Mouse (Mus musculus) megakaryocyte, adult 5-6 weeks (primary cell): ENCODE results near the gene Mcub. TPM values are rescaled to one million over a fixed set of nuclear protein-coding genes. Genes with fewer than 3 reads are reported as not detected.

ENCODE experiments used
- ATAC-seq: 2 replicates; pipeline ENCODE4 v1.8.0; 2016; ENCODE audit warnings: mild to moderate bottlenecking, inconsistent platforms; ENCODE audit not compliant: poor library complexity, severe bottlenecking
- total RNA-seq, 2 experiments: library from RNA; stranded (forward) in 1 of 2; stranded (reverse) in 1 of 2; fragments of 153-499, 151-499 nt in 1 of 2; fragments of 221-1000, 200-1000 nt in 1 of 2; gene quantifications; 2 replicates each; pipeline versions ENCODE4 v1.2.3 to v1.2.4; 2015 to 2017

Mcub gene
- total RNA-seq (2015) = 102 and 117 TPM in 2 replicates
- 155 and 162 TPM in 2 replicates for total RNA-seq (2017)

DNA sequence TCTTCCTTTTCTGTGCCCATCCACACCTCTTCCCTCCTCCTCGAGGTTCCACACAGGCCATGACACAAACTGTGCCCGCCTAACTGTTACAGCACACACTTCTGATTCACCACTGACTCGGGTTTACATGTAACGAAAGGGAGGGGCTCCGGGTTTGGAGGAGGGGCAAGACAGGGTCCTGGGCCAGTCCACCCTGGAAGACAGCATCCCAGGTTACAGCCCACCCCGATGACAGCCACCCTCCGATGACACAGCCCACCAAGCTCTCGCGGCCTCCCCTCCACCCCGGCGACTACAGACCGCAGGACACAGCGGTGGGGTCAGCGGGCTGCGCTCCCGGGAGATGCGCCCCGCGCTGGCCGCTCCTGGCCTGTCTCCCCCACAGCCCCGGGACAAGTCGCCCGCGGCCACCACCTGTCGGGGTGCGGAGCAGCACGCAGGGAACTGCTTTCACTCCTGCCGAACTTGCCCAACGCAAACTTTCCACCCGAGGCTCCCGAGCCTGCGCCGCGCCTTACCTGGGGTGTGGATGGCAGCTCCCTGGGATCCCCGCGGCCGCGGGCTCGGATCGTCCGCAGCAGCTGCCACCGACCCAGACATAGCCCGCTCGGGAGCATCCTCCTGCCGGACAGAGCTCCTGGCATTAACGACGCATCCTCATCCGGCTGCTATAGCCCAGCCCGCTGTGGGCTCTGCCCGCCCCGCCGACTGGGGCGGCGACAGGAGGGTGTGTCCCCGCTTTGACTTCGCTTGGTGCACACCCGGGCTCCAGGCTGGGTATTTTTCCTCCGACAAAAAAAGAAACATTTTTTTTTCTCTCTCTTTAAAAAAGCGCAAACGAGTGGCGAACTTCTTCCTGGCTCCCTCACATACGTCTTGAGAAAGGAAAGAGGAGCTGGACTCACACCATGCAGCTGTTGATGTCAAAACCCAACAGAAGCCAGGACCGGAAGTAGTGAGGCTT is at the start of gene Mcub:
Gene Mcub (minus strand): TSS at position 775 of the 964 bp plus-strand sequence.
- peak; percentile 85 for ATAC-seq

DNA sequence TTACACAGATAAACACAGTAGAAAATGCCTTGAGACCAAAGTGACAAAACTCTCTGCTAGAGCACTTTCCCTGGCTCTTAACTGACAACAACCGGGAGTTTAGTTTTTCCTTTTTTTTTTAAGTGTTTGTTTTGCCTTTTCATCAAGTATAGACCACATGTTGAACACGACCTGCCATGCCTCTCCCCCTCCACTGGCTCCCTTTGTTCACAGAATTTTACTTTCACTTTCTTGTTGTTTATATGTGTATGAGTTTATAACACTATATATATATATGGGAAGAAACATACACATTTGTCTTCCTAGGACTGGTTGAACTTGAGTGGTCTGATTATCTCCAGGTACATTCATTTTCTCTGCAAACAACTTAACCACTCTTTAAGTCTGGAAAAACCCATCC is 42.9 kb upstream of the Mcub start:
- no peak for ATAC-seq

DNA sequence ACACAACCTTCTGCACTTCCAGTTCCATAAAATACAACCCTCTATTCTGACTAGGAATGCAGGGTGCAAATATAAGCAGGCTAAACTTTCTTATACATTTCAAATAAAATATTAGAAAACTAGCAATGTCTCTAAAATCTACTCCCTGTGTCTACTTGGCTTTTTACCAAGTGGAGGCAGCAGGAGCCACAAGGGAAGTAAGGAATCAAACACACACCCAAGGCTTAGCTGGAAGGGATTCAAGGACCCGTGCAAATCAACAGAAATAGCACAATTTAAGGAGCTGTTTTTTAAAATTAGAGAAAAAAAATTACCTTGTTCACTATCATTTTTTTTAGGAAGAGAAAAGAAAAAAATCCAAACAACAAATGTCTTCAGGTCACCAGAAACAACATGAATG is 41.2 kb upstream of the Mcub start:
- ATAC-seq = no peak

DNA sequence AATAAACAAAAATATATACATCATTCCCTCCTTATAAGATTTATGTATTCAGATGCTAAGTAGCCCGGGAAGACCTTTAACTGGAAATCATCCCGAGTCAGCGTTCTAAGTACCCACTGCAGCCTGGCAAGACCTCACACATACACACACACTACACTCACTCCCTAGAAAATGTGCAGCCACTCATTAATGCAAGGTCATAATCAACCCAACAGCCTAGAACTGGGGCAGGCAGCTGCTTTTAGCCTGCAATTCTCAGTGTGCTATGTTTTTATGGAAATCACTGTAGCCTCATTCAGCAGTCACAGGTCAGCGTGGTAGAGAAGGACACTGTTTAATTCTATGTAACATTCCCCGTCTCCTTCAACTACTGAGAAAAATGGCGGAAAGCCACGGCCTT is 36.1 kb upstream of the Mcub start:
- no peak for ATAC-seq

DNA sequence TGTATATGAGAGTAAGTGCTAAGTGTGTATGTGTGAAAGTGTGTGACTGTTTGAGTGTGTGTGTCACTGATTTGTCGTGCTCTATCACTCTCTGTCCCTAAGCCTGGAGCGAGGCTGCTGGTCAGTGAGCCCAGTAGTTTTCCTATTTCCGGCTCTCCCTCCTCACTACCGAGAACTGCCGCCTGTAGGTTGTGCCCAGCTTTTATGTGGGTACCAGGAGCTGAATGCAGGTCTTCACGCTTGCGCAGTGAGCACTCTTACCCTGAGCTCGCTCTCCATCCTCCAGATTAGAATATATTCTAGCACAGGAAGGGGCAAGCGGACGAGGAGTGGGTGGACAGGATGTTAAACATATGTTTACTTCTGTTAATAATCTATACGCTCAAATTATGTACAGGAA is 30.9 kb upstream of the Mcub start:
- no peak for ATAC-seq

DNA sequence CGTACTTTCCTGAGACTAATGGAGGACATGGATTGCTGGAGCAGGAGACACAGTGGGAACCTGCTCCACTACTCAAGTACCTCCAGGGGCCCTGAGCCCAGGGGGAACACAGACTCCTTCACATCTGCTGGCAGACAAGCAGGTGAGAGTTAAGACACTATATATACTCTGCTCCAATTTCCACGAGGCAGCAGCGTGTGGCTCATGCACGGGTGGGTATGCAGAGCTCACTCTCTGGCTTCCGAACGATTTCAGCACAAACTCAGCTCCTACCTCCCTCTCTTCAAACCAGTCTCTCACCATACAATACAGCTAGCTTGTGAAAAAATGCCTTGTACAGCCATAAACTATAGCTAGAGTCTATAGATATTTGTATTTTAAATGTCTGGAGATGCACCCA is 28.5 kb upstream of the Mcub start:
- ATAC-seq = no peak

DNA sequence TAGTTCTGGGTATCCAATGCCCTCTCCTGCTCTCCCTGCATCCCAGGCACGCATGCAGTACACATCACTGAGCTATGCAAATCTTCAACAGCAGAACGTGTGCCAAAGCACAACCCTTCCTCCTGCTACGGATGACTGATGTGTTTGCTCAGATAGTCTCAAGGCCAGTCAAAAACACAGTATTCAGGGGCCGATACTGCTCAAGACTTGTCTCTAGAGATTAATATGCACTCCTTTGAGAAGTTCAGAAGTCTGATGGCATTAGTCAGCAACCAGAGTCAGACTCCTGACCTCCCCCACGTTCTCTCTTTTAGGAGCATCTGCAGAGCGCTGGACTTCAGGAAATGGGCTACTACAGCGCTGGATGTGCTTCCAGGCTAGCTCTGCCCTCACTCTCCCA is 28.0 kb upstream of the Mcub start:
- no peak for ATAC-seq

DNA sequence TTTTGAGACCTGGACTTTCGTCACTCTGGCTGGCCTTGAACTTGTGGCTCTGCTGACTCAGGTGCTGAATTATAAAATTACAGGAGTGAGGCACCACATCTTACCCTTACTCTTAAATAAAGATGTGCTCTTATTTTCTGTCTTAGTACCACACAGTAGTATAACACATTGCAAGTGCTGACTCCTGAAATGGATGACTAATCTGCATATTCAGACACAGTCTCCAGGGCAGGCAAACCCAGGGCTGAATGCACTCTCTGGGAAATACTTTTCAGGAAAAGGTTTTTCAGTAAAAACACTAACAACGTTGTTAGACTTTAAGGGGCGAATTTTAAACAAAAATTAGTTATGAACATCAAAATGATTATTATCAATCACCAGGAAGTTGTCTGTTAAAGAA is 27.3 kb upstream of the Mcub start:
- no peak for ATAC-seq

DNA sequence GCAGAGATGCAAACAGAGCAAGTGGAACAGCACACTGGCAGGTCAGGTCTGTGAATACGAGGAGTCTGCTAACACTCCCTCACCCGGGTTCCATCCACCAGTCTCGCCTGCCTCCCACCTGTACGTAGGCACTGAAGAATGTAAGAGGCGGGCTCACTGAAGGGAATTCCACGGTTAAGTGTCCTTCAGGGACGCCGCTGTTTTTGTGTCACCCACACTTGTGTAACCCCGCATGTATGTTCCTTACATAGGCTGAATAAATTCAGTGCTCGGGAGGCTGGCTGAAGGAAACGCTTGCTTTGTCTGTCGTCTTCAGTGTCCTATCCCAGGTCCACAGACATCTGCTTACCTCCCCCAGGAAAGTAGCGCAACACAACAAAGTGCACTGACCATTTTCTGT is 17.3 kb upstream of the Mcub start:
- ATAC-seq = no peak

DNA sequence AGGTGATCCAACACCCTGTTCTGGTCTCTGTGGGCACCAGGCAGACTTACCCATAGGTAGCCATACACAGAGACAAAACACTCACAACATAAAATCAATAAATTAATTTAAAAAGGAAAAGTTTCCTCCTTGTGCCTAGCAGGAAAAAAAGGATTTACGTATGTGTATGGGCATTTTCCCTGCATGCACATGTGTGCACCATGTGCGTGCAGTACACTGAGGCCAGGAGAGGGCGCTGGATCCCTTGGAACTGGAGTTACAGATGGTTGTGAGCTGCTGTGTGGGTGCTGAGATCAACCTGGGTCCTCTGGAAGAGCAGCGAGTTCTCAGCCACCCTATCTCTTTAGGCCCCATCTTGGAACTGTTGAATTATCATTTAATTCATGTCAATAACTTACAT is 15.3 kb upstream of the Mcub start:
- ATAC-seq = no peak

DNA sequence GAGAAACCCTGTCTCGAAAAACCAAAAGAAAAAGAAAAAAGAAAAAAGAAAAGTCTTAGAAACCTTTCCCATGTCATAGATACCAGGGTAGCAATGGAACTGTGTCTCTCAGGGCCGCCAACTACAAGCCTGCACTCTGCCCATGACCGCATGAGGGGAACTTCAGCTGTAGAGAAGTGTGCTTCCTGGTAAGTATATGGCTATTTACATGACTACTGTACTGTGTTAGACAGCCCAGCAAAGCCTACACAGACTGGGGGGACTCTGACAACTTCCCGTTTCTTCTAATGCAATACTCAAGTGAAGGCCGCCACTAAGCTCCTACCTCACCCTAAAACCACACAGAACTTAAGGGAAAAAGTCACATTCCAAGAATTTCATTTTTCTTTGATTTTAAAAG is 14.8 kb upstream of the Mcub start:
- ATAC-seq = peak; percentile 80

DNA sequence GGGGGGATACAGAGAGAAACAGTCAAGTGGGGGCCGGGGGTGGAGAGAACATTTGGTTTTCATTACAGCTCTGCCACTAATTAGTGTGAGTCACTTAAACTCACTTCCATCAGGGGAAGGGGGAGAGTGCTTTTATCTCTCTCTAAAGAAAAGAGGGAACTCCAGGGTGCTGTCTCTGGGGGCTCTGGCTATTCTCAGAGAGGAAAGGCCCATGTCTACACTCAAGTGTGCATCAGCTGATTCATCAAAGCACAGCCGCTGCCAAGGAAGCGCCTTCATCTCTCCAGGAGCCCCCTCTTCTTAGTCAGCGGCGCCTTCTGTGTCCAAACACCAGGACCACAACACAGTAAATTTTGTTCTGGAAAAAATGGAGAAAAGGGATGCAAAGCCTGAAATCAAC is 12.3 kb upstream of the Mcub start:
- ATAC-seq = no peak

DNA sequence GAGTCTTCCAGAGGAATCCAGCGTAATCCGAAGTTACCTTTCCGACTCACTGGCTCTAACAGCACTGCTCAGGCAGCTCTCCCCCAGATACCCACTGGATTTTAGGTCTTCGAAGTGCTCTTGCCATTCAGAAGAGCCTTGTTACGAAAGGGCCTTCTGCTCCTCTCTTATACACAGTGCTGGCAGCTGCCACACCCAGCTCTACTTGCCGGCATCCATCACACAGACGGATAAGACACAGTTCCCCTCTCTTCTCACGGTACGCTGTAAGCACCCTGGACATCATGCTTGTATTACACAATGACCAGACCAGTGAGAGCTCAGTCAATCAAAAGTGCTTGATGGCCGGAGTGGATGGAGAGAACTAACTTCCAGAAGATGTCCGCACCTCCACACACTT is 11.8 kb upstream of the Mcub start:
- ATAC-seq = no peak

DNA sequence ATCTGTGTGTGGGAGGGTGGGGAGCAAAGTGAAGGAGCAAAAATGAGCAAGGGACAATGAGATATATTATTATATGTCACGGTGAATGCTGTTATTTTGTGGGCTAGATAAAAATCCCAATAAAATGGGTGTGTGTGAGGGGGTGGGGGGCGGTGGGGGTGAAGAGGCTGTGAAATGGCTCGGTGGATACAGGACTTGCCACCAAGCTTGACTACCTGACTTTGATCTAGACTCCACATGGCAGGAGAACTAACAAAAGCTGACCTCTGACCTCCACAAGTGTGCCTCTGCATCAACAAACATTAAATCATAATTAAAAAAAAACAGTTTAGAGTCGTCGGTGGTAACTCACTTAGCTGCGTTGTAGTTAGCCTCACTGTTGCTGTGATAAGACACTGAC is 9.5 kb upstream of the Mcub start:
- ATAC-seq = no peak

DNA sequence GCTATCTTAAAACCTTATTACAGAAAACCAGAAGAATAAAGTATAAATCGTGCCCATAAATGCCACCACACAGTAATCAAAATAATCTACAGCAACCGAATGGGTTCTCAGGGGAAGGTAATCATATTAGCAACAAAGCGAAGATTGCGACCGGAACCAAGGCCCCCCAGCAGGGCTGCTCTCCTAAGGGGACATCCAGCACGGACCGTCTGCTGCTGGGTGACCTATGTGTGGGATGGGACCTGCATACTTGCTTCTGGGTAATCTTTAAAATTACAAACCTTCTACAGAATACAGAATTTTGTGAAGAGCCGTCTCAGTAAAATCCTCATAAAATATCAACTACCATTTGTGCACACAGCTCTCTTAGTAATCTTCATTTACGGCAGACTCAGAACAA is 8.7 kb upstream of the Mcub start:
- ATAC-seq = no peak

DNA sequence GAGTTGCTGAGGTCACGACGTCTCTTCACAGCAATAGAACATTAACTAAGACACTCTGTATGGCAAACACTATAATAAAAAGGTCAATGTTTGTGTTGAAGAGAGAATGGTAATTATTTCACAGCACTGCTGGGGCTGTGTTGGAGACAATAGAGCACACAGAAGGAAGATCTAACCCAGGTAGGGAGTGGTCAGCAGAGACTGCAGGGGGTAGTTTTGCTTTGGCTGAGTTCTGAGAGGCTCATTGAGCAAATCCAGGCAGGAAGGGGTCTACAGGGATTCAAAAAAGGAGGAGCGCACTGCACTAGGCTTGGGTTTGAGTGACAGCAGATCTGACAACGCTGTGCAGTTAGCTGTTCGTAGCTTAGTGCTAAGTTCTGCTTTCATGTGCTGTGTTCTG is 6.3 kb upstream of the Mcub start:
- no peak for ATAC-seq

DNA sequence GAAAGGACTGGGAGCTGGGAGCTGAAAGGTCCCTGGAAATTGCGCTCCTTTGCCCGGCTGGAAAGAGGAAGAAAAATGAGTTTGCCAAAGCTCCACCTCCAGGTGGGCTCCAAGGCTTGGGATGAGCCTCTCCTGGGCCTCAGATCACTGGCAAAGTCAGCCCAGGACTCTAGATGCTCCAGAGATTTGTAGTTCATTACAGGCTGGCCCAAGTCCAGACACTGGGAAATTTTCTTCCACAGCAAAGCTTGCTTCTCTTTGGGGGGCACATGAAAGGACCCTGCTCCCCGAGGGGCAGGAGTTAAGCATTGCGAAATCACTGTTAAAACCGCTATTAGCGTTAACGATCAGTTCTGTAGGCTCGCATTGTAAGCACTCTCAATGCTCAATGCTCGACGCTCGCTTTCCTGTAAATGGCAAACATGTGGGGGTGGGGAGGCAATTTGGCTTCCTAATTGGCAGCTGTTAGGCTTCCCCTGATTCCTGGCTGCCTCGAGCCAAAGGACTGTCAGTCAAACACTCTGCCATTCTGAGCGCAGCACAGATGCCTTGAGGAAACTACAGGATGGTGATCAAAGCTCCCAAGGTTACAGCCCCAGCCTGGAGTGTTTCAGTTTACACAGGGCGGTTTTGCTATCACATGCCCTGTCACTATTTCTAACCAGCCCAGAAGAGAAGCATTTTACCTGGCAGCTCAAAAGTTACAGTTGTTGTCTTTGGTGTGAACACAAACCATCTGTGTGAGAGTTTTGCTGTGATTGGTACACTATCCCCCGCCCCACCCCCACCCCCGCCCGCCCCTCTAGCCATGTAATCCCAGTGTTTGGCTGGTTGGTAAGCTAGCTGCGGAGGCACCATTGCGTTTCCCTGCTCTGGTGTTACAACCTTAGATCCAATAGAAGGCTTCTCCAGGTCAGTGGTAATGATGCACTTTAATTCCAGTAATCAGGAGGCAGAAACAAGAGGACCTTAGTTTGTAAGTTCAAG is 816 bp upstream of the Mcub start:
- ATAC-seq = 0 out of 2 replicates have a peak, but pooled peaks have one; percentile 1

DNA sequence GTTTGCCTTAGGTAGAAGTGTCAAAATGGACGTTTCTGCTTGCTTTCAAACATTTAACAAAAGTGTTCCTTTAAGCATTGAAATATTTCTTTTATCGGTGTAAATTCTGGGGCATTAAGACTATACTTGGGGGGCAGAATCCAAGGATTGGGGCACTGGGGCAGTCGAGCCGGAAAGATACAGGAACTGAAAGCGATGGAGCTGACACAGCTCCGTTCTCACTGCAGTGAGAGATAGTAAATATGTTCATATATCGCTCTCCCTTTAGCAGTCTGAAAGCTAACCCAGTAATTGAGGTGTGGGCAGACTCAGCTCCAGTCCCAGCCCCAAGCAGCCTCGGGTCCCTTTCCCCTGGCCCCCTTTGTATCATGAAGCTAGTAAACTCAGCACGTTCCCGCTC is 975 bp downstream of the Mcub start:
- ATAC-seq = peak; percentile 53

DNA sequence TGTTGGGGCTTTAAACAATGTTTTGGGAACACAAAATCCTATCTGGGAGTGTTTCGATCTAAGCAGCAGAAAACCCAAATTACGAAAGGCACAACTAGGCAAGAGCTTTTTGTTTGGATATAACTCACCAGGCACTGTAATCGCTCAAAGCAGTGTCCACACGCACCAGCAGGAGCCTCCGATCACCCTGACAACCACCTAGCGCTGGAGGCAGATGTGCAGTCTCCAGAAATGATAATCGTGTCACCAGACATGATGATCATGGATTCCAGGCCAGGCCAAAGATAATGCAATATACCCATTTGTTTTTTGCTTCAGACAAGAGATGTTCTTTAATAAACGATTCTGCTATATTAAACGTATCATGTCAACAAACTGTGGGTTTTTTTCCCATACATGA is 2.1 kb downstream of the Mcub start:
- ATAC-seq = no peak

DNA sequence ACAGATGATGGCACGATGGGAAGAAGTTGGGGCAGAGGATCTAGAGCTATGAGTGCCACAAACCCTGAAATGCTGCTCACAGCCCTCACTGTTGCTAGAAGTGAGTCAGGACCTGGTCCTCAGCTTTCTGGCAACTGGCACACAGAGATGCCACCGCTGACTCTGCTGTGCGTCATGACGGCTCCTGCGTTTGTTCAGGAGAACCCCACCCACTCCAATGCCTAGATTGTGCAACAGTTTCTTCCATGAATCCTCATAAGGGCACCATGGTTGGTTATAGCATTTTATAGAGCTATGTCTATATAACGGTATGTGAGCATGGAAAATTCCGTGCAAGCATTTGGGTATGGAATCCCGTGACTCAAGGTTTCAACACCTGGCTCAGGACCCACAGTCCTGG is 5.3 kb downstream of the Mcub start:
- no peak for ATAC-seq

DNA sequence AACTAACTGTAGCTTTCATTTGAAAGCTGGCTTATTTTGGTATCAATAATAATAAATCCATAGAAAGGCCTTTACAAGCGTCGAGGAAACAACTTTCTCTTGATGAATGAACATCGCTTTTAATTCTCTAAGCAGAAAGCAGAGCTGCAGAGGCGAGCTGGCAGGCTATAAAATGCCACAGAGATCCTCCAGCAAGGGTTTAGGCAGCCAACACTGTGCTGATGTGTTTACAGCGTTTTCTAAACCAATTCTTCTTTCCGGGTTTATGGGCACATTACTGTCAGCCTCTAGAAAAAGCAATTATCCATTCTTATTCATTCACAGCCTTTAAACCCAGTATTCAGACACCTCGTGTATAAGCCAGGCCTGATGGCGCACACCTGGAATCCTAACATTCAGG is 7.5 kb downstream of the Mcub start:
- no peak for ATAC-seq

DNA sequence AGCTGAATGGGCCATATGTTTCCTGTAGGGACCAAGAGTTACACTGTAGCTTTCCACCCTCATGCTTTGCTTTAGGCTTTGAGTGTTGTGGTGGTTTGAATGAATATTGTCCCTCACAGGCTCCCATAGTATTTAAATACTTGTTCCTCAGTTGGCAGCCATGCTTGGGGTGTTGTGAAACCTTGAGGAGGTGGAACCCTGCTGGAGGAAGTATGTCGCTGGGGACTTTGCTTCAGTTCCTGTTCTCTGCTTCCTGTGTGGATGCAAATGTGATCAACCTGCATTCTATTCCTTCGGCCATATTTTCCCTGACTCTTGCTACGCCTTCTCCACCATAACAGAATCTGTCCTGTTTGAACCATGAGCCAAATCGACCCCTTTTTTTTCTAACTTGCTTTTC is 16.7 kb downstream of the Mcub start:
- peak; percentile 33; the same call in 1 of the 2 replicates for ATAC-seq
